Mouse (Mus musculus) forebrain, embryonic 10.5 days (tissue): ENCODE measurements at regions not wholly inside any gene's neighbourhood (a gene's known extent, or its start where the extent isn't known, plus 50 kb on each side); places are given as distances from the start of the nearest gene placed in this dataset.

Source experiments
- DNase-seq: peaks from one replicate; pipeline ENCODE4 v3.0.0-alpha.2; 2017; ENCODE audit warnings: low spot score; ENCODE audit errors: extremely low spot score
- H3K27ac ChIP-seq: fragments of 300-500 bp; sonication (generic); 2 replicates; pipeline ENCODE4 v1.5.1; 2016; ENCODE audit warnings: mild to moderate bottlenecking
- H3K27me3 ChIP-seq: fragments of 300-500 bp; sonication (generic); 2 replicates; pipeline ENCODE4 v1.6.1; 2016; ENCODE audit warnings: mild to moderate bottlenecking; ENCODE audit not compliant: poor library complexity, severe bottlenecking
- H3K36me3 ChIP-seq: fragments of 300-500 bp; sonication (generic); replicated peaks from 2 replicates; pipeline ENCODE4 v1.6.1; 2016; ENCODE audit warnings: mild to moderate bottlenecking, moderate library complexity
- H3K4me1 ChIP-seq: fragments of 300-500 bp; sonication (generic); 2 replicates; pipeline ENCODE4 v1.6.1; 2016
- H3K4me3 ChIP-seq: fragments of 300-500 bp; sonication (generic); 2 replicates; pipeline ENCODE4 v1.5.1; 2016; ENCODE audit warnings: mild to moderate bottlenecking, moderate library complexity
- H3K9me3 ChIP-seq: fragments of 300-500 bp; sonication (generic); 2 replicates; pipeline ENCODE4 v1.6.1; 2016; ENCODE audit warnings: mild to moderate bottlenecking, moderate library complexity
- WGBS: fragments of 180-500 bp; shearing (Covaris S2); methylation state at CpG from one replicate; pipeline ENCODE4 v1.1.7; 2016; 5-methylcytosine and 5-hydroxymethylcytosine counted together

DNA sequence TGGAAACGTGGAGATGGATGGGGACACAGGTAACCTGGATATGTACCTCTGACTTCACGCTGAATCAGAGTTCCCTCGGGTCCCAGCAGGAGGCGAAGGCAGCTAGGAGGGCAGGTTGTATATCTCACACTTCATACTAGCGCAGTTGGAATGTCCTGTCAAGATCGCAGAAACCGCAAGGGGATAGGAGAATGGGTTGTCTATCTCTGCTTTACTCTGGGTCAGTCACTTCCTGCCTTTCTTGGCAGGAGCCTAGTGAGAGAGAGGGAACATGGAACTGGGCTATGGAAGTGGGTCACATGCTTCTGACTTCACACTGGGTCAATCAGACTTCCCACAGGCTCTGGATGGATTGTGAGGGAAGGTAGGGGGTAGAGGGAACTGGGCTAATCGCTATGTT, 233.4 kb downstream of the Drd1 start:
- no peak overlapping the region for H3K27ac ChIP-seq
- H3K9me3 ChIP-seq, result no peaks in the 10 kb centered on the region
- H3K36me3 ChIP-seq, result no peaks in the 10 kb centered on the region
- DNase-seq, result no peak
- 88% methylated on average over 8 of the region's 8 CpGs for WGBS
- no peaks in the 10 kb centered on the region for H3K27me3 ChIP-seq
- no peak overlapping the region for H3K4me3 ChIP-seq
- H3K4me1 ChIP-seq, result no peaks in the 10 kb centered on the region

DNA sequence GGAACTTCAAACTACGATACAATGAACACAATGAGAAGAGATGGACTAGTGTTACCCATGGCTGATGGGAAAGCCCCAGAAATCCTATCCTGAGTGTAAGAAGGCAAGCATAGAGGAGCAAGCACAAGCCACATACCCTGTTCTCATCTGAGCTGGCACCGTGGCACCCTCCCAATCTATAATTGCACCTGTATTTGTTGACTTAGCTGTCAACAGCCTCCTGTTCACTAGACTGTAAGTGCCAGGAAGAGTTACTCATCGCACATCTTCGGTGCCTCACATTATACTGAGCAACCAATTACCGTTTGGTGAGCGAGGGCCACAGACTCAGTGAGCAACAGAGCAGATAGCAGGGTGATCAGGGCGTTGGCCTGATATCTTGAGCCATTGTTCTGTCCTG, 239.9 kb downstream of the Drd1 start:
- Histone ChIP-seq H3K36me3 (no peaks in the 10 kb centered on the region), H3K27me3 (0 out of 2 replicates have a peak, but pooled peaks cover 4% of the 10 kb centered on the region), H3K27ac (no peak overlapping the region), H3K9me3 (no peaks in the 10 kb centered on the region), H3K4me1 (peaks cover 13% of the 10 kb centered on the region; the same call in 1 of the 2 replicates), H3K4me3 (no peak overlapping the region)
- WGBS, result 85% methylated on average over 7 of the region's 7 CpGs
- no peak for DNase-seq

DNA sequence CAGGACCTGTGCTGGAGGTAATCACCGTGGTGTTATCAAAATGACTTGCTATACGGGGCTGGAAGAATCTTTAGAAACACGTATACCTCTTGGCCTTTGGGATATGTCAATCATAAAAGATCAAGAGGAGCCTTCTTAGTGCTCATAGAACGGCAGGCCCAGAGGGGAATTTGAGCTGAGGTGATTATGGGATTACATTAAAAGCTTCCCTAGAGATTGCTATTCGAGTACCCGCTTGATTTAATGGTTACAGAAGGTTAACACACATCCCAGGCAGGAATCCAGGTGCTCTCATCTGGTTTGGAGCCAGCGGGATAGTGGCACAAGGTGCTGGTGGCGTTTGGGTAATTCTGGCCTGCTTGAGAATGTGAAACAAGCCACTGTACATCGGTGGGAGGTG, 241.4 kb downstream of the Drd1 start:
- no peak for DNase-seq
- Histone ChIP-seq H3K9me3 (no peaks in the 10 kb centered on the region), H3K36me3 (no peaks in the 10 kb centered on the region), H3K4me1 (peaks cover 13% of the 10 kb centered on the region; the same call in 1 of the 2 replicates), H3K4me3 (no peak overlapping the region), H3K27ac (no peak overlapping the region), H3K27me3 (peaks cover 9% of the 10 kb centered on the region; the same call in 1 of the 2 replicates)
- WGBS, result 71% methylated on average over 9 of the region's 9 CpGs

- no peaks in the 10 kb centered on the region for H3K36me3 ChIP-seq
- peaks cover 18% of the 10 kb centered on the region for H3K27me3 ChIP-seq
- H3K4me1 ChIP-seq, result peaks cover 27% of the 10 kb centered on the region
- no peak overlapping the region for H3K27ac ChIP-seq
- no peak overlapping the region for H3K4me3 ChIP-seq
- no peaks in the 10 kb centered on the region for H3K9me3 ChIP-seq
- WGBS, result 43% methylated on average over 4 of the region's 4 CpGs
- peak; percentile 28 for DNase-seq
These were observed 243.6 kb downstream of the Drd1 start for GRCm38 (mm10) chr13:53811862-53812261.

GRCm38 (mm10) chr13:53811151-53811550, 244.4 kb downstream of the Drd1 start:
- Histone ChIP-seq H3K36me3 (no peaks in the 10 kb centered on the region), H3K27me3 (peaks cover 25% of the 10 kb centered on the region), H3K9me3 (no peaks in the 10 kb centered on the region), H3K4me3 (no peak overlapping the region), H3K27ac (no peak overlapping the region), H3K4me1 (peaks cover 34% of the 10 kb centered on the region)
- 77% methylated on average over 8 of the region's 8 CpGs for WGBS
- no peak for DNase-seq

- H3K4me3 ChIP-seq, result no peak overlapping the region
- 63% methylated on average over 13 of the region's 13 CpGs for WGBS
- no peaks in the 10 kb centered on the region for H3K9me3 ChIP-seq
- no peaks in the 10 kb centered on the region for H3K36me3 ChIP-seq
- no peak for DNase-seq
- no peak overlapping the region; the same call in 1 of the 2 replicates for H3K27ac ChIP-seq
- H3K27me3 ChIP-seq, result peaks cover 28% of the 10 kb centered on the region
- H3K4me1 ChIP-seq, result peaks cover 26% of the 10 kb centered on the region
These were observed 247.5 kb downstream of the Drd1 start for GRCm38 (mm10) chr13:53807791-53808525.

- no peaks in the 10 kb centered on the region for H3K9me3 ChIP-seq
- peaks cover 26% of the 10 kb centered on the region for H3K4me1 ChIP-seq
- H3K4me3 ChIP-seq, result no peak overlapping the region
- H3K27me3 ChIP-seq, result peaks cover 24% of the 10 kb centered on the region
- no peaks in the 10 kb centered on the region for H3K36me3 ChIP-seq
- no peak overlapping the region for H3K27ac ChIP-seq
- WGBS, result 53% methylated on average over 4 of the region's 4 CpGs
- no peak for DNase-seq
These were observed 249.6 kb downstream of the Drd1 start for GRCm38 (mm10) chr13:53805872-53806271.

- WGBS, result 89% methylated on average over 5 of the region's 5 CpGs
- no peak overlapping the region for H3K27ac ChIP-seq
- H3K4me1 ChIP-seq, result peaks cover 6% of the 10 kb centered on the region
These were observed 254.5 kb downstream of the Drd1 start for GRCm38 (mm10) chr13:53800978-53801377.

DNA sequence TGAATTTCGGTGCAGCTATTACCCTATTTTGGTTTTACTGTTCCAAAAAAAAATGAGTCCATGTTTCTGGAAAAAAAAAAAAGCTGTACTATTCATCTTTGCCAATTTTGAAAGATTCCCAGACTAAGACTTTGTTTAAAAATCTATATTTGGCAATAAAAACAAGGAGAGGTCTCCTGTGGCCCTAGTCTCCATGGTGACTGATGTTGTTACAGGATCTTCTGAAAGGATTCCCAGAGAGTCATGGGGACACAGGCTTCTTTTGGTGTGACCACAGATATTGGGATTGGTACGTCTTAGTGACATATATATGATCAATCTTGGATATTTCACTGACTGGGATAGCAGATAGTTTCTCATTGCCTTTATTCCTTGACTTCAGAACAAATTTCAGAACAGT, 266.7 kb downstream of the Drd1 start:
- Histone ChIP-seq H3K4me3 (no peak overlapping the region), H3K27me3 (no peaks in the 10 kb centered on the region), H3K4me1 (no peaks in the 10 kb centered on the region), H3K36me3 (no peaks in the 10 kb centered on the region), H3K27ac (no peak overlapping the region), H3K9me3 (no peaks in the 10 kb centered on the region)
- WGBS, result 84% methylated on average over 2 of the region's 2 CpGs
- DNase-seq, result no peak

More at GRCm38 (mm10) chr13:53800978-53801377, 254.5 kb downstream of the Drd1 start:
- Histone ChIP-seq H3K4me3 (no peak overlapping the region), H3K27me3 (peaks cover 3% of the 10 kb centered on the region; the same call in 1 of the 2 replicates), H3K36me3 (no peaks in the 10 kb centered on the region), H3K9me3 (no peaks in the 10 kb centered on the region)
- no peak for DNase-seq

DNA sequence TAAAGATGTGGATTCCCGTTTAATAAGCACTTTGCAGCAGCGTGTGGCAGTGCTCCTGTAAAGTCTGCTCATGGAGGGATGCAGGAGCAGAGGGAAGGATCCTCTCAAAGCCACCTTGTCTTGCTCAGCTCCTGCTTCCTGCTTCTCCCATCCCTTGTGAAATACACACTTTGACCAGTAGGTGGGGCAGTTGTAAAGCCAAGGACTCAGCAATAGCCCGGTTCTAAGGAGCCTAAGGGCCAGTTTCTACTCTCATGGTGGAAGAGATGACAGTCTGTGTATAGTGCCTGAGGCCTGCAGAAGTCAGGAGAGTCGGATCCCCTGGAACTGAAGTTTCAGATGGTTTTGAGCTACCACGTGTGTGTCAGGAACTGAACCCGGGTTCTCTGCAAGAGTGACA, 272.0 kb downstream of the Drd1 start:
- H3K4me1 ChIP-seq, result no peaks in the 10 kb centered on the region
- no peak overlapping the region for H3K4me3 ChIP-seq
- H3K27me3 ChIP-seq, result peaks cover 13% of the 10 kb centered on the region; the same call in 1 of the 2 replicates
- no peaks in the 10 kb centered on the region for H3K36me3 ChIP-seq
- no peaks in the 10 kb centered on the region for H3K9me3 ChIP-seq
- DNase-seq, result peak; percentile 72
- H3K27ac ChIP-seq, result no peak overlapping the region
- WGBS, result 19% methylated on average over 6 of the region's 6 CpGs

- Histone ChIP-seq H3K36me3 (no peaks in the 10 kb centered on the region), H3K9me3 (no peaks in the 10 kb centered on the region), H3K4me3 (no peak overlapping the region), H3K4me1 (no peaks in the 10 kb centered on the region), H3K27me3 (peaks cover 13% of the 10 kb centered on the region; the same call in 1 of the 2 replicates), H3K27ac (no peak overlapping the region)
- WGBS, result 47% methylated on average over 4 of the region's 4 CpGs
- peak; percentile 43 for DNase-seq
These were observed 276.4 kb downstream of the Drd1 start for GRCm38 (mm10) chr13:53779150-53779549.

GRCm38 (mm10) chr13:53776421-53776820, 279.1 kb downstream of the Drd1 start:
- no peak for DNase-seq
- H3K27me3 ChIP-seq, result peaks cover 2% of the 10 kb centered on the region; the same call in 1 of the 2 replicates
- H3K4me3 ChIP-seq, result no peak overlapping the region
- no peak overlapping the region for H3K27ac ChIP-seq
- no peaks in the 10 kb centered on the region for H3K36me3 ChIP-seq
- WGBS, result 89% methylated on average over 11 of the region's 11 CpGs
- 0 out of 2 replicates have a peak, but pooled peaks cover 5% of the 10 kb centered on the region for H3K4me1 ChIP-seq
- no peaks in the 10 kb centered on the region for H3K9me3 ChIP-seq

GRCm38 (mm10) chr13:53775687-53776086, 279.8 kb downstream of the Drd1 start:
- DNase-seq, result peak; percentile 44
- Histone ChIP-seq H3K4me1 (0 out of 2 replicates have a peak, but pooled peaks cover 5% of the 10 kb centered on the region), H3K27me3 (no peaks in the 10 kb centered on the region), H3K36me3 (no peaks in the 10 kb centered on the region), H3K9me3 (no peaks in the 10 kb centered on the region), H3K27ac (no peak overlapping the region), H3K4me3 (no peak overlapping the region)
- WGBS, result 40% methylated on average over 5 of the region's 5 CpGs
